Mouse (Mus musculus): ENCODE measurements at regions not wholly inside any gene's neighbourhood (a gene's known extent, or its start where the extent isn't known, plus 50 kb on each side); places are given as distances from the start of the nearest gene placed in this dataset.

DNA sequence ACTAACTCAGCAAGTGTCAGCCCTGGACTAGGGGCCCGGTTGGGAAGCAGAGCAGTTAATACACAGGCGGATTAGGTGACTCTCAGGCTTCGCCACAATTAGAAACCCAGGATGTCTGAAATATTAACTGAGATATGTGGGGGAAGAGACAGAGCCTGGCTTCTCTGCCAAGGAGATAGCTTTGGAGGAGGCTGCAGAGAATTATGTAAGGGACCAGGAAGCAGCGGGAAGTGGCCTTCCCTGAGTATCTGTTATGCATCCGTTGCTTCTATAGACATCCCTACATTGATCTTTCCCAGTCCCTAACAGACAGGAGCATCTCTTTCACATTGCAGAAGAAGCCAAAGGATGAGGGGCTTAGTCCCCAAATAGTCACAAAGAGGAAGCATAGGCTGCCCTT, 153.4 kb downstream of the Maf start:
- no peak for ATAC-seq (replicated peaks; ENCODE audit: low FRiP score, low TSS enrichment, poor library complexity, severe bottlenecking)

DNA sequence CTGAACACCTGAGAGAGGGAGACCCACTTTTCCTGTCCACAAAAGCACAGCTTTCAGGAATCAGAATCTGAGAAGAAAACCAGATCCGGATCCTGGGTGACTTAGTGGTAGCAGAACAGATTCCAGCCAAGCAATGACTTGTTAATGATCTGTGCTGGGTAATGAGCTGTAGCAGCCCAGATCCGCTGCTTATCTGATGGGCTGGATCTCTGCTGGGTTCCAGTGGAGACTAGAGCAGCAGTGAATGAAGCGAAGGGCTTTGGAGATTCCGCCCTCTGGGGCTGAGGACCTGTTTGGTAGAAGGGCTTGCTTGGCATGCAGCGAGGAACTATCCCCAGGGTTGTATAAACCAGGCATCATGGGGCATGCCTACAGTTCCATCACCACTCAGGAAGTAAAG, 156.3 kb downstream of the Maf start:
- ATAC-seq (replicated peaks; ENCODE audit: low FRiP score, low TSS enrichment, poor library complexity, severe bottlenecking), result no peak

DNA sequence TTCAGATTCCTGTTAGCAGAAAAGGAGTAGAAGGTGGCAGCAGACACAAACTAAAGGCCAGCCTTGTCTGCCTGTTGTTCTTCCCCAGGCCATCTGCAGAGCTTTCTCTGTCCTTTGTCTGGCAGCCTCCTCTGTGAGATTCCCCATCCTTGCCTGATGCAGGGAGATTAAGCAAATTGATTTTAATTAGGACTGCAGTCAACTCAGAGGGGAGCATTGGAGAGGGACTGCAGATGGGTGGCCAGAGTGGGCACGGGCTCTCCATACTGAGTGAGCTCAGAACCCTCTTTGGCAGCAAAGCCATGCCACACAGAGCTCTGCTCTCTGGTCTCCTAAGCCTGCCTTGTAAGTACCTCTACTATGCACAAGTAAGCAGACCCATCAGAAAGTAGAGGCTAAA, 158.5 kb downstream of the Maf start:
- no peak for ATAC-seq (replicated peaks; ENCODE audit: low FRiP score, low TSS enrichment, poor library complexity, severe bottlenecking)

DNA sequence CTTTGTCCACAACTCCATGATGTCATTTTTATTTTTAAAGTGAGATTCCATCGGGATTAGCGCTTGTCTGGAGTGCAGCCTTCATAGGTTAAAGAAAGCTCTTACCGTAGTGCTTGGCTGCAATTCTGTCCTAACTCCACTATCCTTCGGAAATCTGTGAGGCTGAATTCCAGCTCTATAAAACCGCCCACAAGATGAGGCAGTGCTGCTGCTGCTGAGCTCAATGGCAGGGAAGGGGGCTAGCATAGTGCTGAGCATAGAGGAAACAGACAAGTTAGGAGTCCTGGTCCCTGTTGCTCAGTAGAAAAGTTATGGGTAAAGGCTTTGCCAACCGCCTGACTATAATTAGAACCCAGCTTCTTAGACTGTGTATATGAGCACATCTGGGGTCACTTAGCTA, 163.5 kb downstream of the Maf start:
- no peak for ATAC-seq (replicated peaks; ENCODE audit: low FRiP score, low TSS enrichment, poor library complexity, severe bottlenecking)

DNA sequence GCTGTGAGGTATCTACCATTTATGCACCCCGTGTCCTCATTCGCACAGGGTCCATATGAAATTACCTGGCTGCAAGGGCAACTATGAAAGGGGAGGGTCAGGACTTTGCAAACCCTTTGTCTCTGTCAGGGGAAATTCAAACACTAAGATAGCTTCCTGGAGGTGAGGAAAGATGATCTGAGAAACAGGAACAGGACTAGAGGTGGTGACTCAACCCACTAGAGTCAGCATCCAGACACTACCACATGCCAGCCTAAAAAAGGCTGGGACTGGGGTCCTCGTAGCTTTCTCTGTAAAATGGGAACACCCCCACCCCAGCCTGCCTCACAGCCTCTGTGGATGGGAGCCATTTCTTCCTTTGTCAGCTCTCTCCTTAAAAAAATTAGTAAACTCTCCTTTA, 164.7 kb downstream of the Maf start:
- no peak for ATAC-seq (replicated peaks; ENCODE audit: low FRiP score, low TSS enrichment, poor library complexity, severe bottlenecking)

DNA sequence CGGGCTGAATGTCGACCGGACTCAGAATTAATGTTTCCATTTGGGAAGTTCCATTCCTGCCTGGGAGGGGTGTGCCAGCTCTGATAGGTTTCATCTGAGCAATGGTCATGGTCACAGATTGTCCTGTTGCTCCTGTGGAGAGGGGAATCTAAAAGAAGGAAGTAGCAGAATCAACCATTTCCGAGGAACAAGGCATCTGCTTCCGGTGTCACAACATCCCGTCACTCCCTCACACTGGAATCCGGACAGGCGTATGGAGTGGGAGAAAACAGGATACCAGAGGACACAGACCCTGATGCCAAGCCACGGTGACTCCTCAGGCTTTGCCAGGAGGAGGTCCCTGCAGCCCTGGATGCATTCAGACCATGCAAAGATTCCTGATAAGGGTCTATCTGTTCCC, 168.0 kb downstream of the Maf start:
- no peak for ATAC-seq (replicated peaks; ENCODE audit: low FRiP score, low TSS enrichment, poor library complexity, severe bottlenecking)

DNA sequence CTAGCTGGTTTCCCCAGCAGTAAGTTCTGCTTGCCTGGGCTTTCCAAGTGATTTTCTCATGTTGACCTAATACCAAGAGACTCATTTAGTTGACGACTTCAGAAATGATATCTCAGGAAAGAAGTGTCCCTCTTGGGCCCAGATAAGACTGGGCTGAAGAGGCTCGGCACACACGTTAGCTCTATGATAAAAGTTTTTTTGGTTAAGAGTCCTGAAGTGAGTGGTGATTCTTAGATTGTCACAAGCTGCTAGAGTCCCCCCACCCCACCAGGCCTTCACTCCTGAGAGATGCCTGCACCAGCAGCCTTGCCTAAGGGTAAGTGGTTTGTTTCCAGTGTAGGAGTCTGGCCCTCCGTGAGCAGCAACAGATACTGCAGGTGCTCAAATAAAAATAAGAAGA, 169.4 kb downstream of the Maf start:
- peak; percentile 84 for ATAC-seq (replicated peaks; ENCODE audit: low FRiP score, low TSS enrichment, poor library complexity, severe bottlenecking)

DNA sequence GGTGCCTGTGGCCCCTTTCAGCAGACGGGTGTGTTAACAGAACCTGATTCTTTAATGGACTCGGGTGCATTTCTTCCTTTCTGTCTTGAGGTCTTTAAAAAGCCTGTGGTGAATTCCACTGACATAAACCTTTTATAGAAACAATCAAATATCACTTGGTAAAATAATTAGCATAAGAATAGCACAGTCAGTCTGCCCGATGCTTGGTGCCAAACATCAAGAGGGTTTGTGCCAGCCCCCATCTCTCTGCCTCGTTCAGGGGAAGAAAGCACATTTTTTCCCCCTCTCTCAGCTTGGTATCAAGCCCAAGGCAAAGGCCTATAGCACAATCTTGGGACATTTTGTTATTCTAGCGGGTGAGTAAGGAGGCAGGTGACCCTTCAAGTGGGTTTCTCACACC, 169.8 kb downstream of the Maf start:
- no peak for ATAC-seq (replicated peaks; ENCODE audit: low FRiP score, low TSS enrichment, poor library complexity, severe bottlenecking)

DNA sequence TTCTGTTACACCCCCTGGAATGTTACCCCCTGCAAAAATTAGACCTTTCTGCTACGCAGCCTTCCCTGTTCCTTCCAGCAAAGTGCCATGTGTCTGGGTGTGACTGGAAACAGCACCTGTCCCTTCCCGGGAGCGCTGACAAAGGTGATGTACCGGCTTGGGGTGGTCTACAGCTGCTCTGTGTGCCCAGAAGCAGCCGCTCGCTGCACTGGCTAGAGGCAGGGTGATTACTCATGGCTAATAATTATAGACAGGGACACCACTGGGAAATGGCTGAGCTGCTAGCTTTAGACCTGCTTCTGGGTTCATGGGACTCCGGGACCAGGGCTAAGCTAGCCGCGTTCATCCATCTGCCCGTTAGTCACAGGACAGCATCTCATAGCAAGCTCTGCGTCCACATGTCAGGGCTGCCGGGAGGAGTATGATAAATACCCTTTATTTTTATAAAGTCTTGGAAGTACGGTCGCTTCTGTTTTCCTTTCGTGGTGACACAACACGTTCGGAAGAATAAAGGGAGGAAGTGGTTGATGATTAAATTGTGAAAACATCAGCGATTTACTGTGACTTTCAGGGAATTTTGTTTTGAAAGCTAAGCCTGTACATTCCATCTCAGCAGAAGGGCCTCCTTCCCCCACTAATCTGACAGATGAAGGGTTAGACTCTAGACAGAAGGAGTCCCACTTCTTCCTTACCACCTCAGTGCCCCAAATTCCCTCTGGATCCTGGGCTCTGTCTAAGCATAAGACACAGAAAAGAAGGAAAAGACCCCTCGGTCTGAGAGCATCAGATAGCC, 170.8 kb downstream of the Maf start:
- no peak for ATAC-seq (replicated peaks; ENCODE audit: low FRiP score, low TSS enrichment, poor library complexity, severe bottlenecking)

DNA sequence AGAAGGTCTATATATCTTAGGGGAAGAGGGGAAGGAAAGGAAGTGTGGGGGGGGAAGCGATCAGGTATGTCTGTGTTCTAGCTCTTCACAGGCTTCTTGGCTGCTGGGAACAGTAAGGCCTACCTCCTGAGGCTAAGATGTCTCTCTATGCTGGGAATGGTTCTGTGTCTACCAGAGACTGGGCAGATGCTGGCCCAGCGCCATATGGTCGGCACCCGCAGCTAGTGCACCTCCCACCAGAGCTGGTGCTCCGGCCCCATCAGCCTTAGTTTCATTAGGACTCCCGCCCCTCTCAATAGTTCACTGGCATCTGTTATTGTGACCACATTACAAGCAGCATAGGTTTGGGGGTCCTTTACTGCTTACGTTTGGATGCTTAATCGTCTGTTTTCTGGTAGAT, 171.6 kb downstream of the Maf start:
- no peak for ATAC-seq (replicated peaks; ENCODE audit: low FRiP score, low TSS enrichment, poor library complexity, severe bottlenecking)

DNA sequence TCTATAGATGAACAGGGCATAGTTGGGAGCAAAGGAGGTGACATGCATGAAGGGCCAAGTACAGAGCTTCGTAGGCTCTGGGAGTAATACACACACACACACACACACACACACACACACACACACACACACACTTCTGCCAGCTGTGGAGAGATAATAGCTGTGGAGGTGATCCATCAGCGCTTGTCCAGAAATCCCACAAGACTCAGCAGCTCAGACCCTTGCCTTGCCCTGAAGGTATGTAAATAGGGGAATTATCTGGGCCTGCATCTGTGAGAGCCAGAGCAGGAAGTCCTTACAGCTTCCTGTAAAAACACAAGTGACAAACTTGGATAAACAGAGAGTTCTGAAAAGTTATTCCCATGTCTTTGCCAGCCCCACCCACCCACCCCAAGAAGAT, 173.6 kb downstream of the Maf start:
- no peak for ATAC-seq (replicated peaks; ENCODE audit: low FRiP score, low TSS enrichment, poor library complexity, severe bottlenecking)

DNA sequence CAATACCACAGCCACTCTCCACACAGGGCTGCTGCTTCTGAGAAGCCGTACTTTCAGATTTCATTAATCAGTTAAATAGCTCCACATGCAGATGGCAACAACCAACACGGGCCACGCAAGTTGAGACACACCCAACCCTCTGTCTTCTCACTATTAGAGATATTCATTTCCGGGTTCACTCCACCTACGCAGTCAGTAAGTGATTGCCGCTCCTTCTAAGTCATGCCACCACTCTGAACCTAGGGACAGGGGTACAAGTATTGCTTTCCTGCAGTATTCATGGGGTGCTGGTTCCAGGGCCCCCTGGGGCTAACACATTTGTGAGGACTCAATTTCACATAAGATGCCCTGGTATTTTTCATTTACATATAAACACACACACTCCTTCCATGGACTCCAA, 176.3 kb downstream of the Maf start:
- 0 out of 2 replicates have a peak, but pooled peaks have one; percentile 29 for ATAC-seq (replicated peaks; ENCODE audit: low FRiP score, low TSS enrichment, poor library complexity, severe bottlenecking)

DNA sequence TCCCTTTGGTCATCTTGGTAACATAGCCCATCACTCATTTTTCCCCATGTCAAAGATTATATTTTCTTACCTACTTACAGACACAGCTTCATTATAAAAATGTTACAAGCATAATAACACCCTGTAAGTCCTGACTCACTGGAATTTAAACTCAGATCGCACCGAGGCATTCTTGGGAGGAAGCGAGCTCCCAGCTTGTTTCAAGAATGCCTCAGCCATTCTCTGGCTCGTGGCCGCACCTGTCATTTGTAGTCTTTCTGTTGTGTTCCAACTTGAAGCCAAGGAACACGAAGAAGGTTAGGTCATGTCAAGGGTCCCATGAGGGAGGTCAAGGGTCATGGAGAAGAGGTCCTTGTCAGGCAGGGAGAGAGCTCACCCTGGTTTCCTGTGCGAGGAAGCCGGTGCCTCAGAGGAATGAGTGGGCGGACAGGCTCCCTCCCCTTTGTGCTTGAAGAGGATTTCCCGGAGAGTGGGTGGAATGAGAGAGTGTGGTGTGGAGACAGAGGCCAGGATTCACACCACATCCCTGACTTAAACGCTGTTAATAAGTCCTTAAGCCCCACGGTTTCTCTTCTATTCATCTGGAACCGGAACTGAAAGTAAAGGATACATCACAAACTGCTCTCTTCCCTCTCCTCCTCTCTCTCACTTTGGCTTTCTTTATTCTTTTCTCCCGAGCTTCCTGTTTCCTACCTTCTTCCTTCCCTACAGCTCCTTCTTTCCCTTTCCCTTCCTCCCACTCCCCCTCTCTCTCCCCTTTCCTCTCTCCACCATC, 177.8 kb downstream of the Maf start:
- no peak for ATAC-seq (replicated peaks; ENCODE audit: low FRiP score, low TSS enrichment, poor library complexity, severe bottlenecking)

DNA sequence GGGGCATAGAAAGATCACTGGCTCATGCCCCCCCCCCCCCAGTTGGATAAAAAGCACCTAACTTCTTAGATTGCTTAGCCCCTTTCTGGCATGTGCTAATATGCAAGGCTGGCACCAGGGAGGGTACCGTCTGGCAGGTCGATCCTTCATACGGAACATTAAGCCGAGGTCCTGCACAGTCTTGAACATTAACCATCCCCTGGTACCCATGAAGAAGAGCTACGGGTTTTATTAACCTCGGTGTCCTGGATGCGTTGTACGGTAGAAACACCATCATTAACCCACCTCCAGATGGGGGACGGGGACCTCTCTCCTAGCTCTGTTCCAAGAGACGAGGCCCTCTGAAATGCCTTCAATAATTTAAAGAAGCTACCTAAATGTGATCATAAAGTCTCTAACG, 178.7 kb downstream of the Maf start:
- ATAC-seq (replicated peaks; ENCODE audit: low FRiP score, low TSS enrichment, poor library complexity, severe bottlenecking), result no peak

DNA sequence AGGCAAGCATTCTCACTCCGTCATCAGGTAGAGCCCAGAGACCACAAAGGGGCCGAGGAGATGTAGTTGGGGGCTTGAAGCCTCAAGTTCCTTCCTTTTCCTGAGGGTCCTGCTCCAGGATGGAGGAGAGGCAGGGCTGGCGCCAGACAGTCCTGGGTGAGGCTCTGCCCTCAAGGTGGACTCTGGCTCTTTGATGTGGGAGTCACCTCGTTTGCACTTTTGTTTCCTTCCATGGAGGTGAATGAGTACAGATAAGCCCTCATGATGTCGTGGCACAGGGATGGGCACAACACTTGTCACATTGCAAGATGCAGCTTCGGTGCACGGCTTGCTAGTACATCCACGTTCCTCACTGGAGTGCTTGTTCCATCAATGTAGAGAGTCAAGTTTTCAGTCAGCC, 182.4 kb downstream of the Maf start:
- no peak for ATAC-seq (replicated peaks; ENCODE audit: low FRiP score, low TSS enrichment, poor library complexity, severe bottlenecking)

DNA sequence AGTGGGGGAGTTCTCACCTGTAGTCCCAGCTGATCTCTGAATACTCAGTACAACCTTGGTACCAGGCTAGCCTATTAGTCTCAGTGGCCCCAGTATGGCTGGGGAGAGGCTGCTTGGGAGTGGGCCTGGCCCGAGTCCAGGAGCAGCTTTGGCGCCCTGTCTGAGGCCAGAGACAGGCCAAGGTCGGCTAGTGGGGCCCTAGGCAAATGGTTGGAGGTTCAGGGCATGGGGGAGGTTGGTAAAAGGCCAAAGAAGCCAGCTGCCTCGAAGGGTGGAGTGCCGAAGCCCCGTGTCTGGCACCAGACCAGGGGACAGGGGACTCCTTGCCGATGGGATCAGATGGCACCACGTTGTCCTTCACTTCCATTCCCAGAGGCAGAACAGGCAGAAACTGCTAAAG, 182.9 kb downstream of the Maf start:
- no peak for ATAC-seq (replicated peaks; ENCODE audit: low FRiP score, low TSS enrichment, poor library complexity, severe bottlenecking)

DNA sequence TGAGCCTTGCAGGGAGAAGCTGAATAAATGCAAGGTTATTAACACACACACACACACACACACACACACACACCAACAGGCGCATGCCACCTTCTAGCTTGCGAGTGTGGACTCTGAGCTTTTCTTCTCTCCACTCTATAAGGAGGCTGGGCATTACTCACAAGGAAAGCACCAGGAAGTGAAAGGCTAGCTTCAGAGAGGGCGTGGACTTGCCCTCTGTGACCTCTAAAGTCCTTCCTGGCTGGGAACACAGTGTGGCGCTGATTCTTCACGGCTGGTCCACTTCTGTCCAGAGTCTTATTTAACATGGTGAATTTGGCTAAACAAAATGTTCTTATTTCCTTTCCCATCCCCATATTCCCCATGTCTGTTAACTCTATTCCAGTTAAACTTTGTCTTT, 185.1 kb downstream of the Maf start:
- ATAC-seq (replicated peaks; ENCODE audit: low FRiP score, low TSS enrichment, poor library complexity, severe bottlenecking), result no peak

DNA sequence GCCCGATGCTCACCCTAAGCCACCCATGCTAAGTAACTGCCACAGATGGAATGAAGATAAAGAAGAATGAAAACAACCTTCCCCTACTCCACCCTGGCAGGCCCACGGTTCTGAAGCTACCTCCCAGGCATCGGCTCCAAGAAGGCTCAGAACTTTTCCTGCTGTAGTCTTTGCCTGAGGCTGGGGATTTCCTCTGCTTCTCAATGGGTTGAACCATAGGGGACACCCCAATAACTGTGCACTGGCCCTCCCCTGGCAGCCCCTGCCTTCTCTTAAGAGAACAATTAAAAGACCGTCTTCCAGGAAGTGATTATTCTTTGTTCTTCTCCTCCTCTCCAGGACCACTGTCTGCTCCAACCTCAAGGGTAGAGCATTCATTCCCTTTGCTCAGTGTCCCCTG, 191.9 kb downstream of the Maf start:
- peak; percentile 71 for ATAC-seq (replicated peaks; ENCODE audit: low FRiP score, low TSS enrichment, poor library complexity, severe bottlenecking)

DNA sequence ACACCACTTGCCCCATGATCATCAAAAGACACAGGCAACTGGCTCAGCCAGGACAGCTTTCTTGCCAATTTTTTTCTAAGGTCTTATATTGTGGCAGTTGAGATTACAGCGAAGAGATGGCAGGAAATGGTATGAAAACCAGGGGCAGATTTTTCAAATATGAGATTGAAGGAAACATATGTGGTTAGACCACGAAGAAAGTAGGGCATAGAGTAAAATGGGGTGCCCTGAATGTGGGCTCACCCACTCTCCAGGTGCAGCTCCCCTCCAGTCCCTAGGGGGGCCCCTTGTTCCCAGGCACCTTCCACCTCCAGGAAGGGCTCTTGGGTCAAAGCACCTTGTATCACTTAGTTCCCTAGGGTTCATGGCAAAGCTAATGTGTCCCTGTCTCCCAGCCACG, 193.1 kb downstream of the Maf start:
- no peak for ATAC-seq (replicated peaks; ENCODE audit: low FRiP score, low TSS enrichment, poor library complexity, severe bottlenecking)

DNA sequence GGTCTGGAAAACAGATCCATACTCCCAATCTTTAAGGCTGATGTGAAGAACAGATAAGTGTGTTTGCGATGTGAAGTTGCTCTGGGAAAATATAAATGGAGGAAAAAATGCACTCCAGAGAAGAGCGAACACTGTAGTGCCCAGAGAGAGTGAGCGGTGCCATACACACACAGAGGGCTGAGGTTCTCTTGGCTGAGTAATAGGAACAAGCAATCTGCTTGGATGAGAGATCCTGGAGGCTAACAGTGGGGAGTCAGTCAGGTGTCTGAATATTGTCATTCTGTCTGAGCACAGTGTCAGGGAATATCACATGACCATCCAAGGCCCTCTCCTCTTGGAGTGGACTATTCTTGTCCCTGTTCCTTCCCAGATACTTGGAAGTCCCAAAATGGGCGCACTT, 200.4 kb downstream of the Maf start:
- ATAC-seq (replicated peaks; ENCODE audit: low FRiP score, low TSS enrichment, poor library complexity, severe bottlenecking), result peak; percentile 53

DNA sequence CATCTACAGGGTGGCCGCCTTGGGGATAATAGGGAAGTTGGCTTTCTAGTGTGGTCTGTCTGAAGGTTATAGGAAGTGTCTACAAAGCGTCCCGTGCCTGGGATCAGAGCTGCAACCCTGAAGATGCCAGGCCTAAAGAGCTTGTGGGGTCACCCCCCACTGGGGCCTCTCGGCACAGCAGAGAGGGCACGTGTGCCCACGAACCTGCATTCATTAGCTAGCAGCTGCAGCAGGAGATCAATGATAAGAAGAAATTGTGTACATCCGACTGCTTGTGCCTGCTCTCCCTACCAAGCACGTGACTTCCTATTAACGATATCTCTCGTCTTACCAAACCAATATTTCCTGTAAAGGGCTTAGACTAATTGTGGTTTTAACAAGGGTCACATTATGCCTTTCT, 200.9 kb downstream of the Maf start:
- ATAC-seq (replicated peaks; ENCODE audit: low FRiP score, low TSS enrichment, poor library complexity, severe bottlenecking), result peak; percentile 98
